Mouse (Mus musculus): ENCODE measurements around the gene Ccdc126. TPM values are rescaled to one million over a fixed set of nuclear protein-coding genes. Genes with fewer than 3 reads are reported as not detected.

Gene Ccdc126
- polyA plus RNA-seq, 1 experiment from 2014 or later = 6.1 TPM

- Histone ChIP-seq H3K9me3 (no peaks in the 10 kb centered on the region), H3K4me2 (replicated peaks) (no peak overlapping the region), H3K27ac (replicated peaks) (no peak overlapping the region), H3K27me3 (no peaks in the 10 kb centered on the region), H3K9ac (replicated peaks) (no peak overlapping the region), H3K4me1 (0 out of 2 replicates have a peak, but pooled peaks cover 5% of the 10 kb centered on the region), H3K36me3 (no peaks in the 10 kb centered on the region), H3K4me3 (no peak overlapping the region)
- no peak for ATAC-seq (ENCODE audit: low FRiP score, low read depth)
- WGBS = 86% methylated on average over 3 of the region's 3 CpGs
Measured at GRCm38 (mm10) chr6:49321341-49321740, 2.3 kb downstream of the Ccdc126 start.

- no peak overlapping the region for H3K27ac ChIP-seq (replicated peaks)
- 0 out of 2 replicates have a peak, but pooled peaks cover 5% of the 10 kb centered on the region for H3K4me1 ChIP-seq
- H3K9ac ChIP-seq (replicated peaks) = no peak overlapping the region
- no peak overlapping the region for H3K4me2 ChIP-seq (replicated peaks)
- no peak overlapping the region for H3K4me3 ChIP-seq
- H3K27me3 ChIP-seq = no peaks in the 10 kb centered on the region
- H3K9me3 ChIP-seq = no peaks in the 10 kb centered on the region
- ATAC-seq (ENCODE audit: low FRiP score, low read depth) = no peak
- H3K36me3 ChIP-seq = no peaks in the 10 kb centered on the region
Measured at GRCm38 (mm10) chr6:49322056-49322455, 3.0 kb downstream of the Ccdc126 start.

GRCm38 (mm10) chr6:49322986-49323385 lies 3.9 kb downstream of the Ccdc126 start:
- H3K4me3 ChIP-seq = no peak overlapping the region
- no peak for ATAC-seq (ENCODE audit: low FRiP score, low read depth)
- 73% methylated on average over 2 of the region's 2 CpGs for WGBS
- no peaks in the 10 kb centered on the region for H3K27me3 ChIP-seq
- 0 out of 2 replicates have a peak, but pooled peaks cover 5% of the 10 kb centered on the region for H3K4me1 ChIP-seq
- H3K9ac ChIP-seq (replicated peaks) = no peak overlapping the region
- H3K9me3 ChIP-seq = no peaks in the 10 kb centered on the region
- H3K27ac ChIP-seq (replicated peaks) = no peak overlapping the region
- H3K36me3 ChIP-seq = no peaks in the 10 kb centered on the region
- no peak overlapping the region for H3K4me2 ChIP-seq (replicated peaks)

- H3K9ac ChIP-seq (replicated peaks) = no peak overlapping the region
- H3K27ac ChIP-seq (replicated peaks) = no peak overlapping the region
- 0 out of 2 replicates have a peak, but pooled peaks cover 5% of the 10 kb centered on the region for H3K4me1 ChIP-seq
- H3K27me3 ChIP-seq = no peaks in the 10 kb centered on the region
- no peak overlapping the region for H3K4me3 ChIP-seq
- H3K4me2 ChIP-seq (replicated peaks) = no peak overlapping the region
- no peaks in the 10 kb centered on the region for H3K36me3 ChIP-seq
- ATAC-seq (ENCODE audit: low FRiP score, low read depth) = peak; percentile 74; the same call in 1 of the 2 replicates
- no peaks in the 10 kb centered on the region for H3K9me3 ChIP-seq
- 44% methylated on average over 2 of the region's 2 CpGs for WGBS
Measured at GRCm38 (mm10) chr6:49324528-49324927, 5.5 kb downstream of the Ccdc126 start.

- Histone ChIP-seq H3K36me3 (no peaks in the 10 kb centered on the region), H3K4me1 (no peaks in the 10 kb centered on the region), H3K4me2 (replicated peaks) (no peak overlapping the region), H3K9ac (replicated peaks) (no peak overlapping the region), H3K9me3 (no peaks in the 10 kb centered on the region), H3K27me3 (no peaks in the 10 kb centered on the region), H3K4me3 (no peak overlapping the region), H3K27ac (replicated peaks) (no peak overlapping the region)
- no peak for ATAC-seq (ENCODE audit: low FRiP score, low read depth)
- WGBS = 100% methylated on average over 1 of the region's 1 CpGs
Measured at GRCm38 (mm10) chr6:49325294-49325693, 6.2 kb downstream of the Ccdc126 start.

GRCm38 (mm10) chr6:49326846-49327245 lies 7.8 kb downstream of the Ccdc126 start:
- Histone ChIP-seq H3K9me3 (no peaks in the 10 kb centered on the region), H3K27me3 (no peaks in the 10 kb centered on the region), H3K27ac (replicated peaks) (no peak overlapping the region), H3K4me2 (replicated peaks) (no peak overlapping the region), H3K36me3 (no peaks in the 10 kb centered on the region), H3K4me1 (no peaks in the 10 kb centered on the region), H3K9ac (replicated peaks) (no peak overlapping the region), H3K4me3 (no peak overlapping the region)
- WGBS = 94% methylated on average over 3 of the region's 3 CpGs
- no peak for ATAC-seq (ENCODE audit: low FRiP score, low read depth)

GRCm38 (mm10) chr6:49331369-49332059 lies 12.4 kb downstream of the Ccdc126 start:
- ATAC-seq (ENCODE audit: low FRiP score, low read depth) = no peak
- Histone ChIP-seq H3K36me3 (no peaks in the 10 kb centered on the region), H3K27ac (replicated peaks) (no peak overlapping the region), H3K9me3 (no peaks in the 10 kb centered on the region), H3K4me3 (no peak overlapping the region), H3K4me2 (replicated peaks) (no peak overlapping the region), H3K4me1 (peaks cover 3% of the 10 kb centered on the region; the same call in 1 of the 2 replicates), H3K9ac (replicated peaks) (no peak overlapping the region), H3K27me3 (no peaks in the 10 kb centered on the region)
- WGBS = 72% methylated on average over 5 of the region's 5 CpGs

GRCm38 (mm10) chr6:49332060-49332370 lies 12.9 kb downstream of the Ccdc126 start:
- Histone ChIP-seq H3K4me2 (replicated peaks) (no peak overlapping the region), H3K4me1 (peaks cover 3% of the 10 kb centered on the region; the same call in 1 of the 2 replicates), H3K27ac (replicated peaks) (no peak overlapping the region), H3K36me3 (no peaks in the 10 kb centered on the region), H3K9me3 (no peaks in the 10 kb centered on the region), H3K9ac (replicated peaks) (no peak overlapping the region), H3K4me3 (no peak overlapping the region), H3K27me3 (no peaks in the 10 kb centered on the region)
- ATAC-seq (ENCODE audit: low FRiP score, low read depth) = no peak
- 64% methylated on average over 13 of the region's 13 CpGs for WGBS

GRCm38 (mm10) chr6:49338566-49338965 lies 19.5 kb downstream of the Ccdc126 start:
- ATAC-seq (ENCODE audit: low FRiP score, low read depth) = no peak
- no peak overlapping the region for H3K4me3 ChIP-seq
- WGBS = 13% methylated on average over 9 of the region's 9 CpGs
- H3K27me3 ChIP-seq = no peaks in the 10 kb centered on the region
- no peaks in the 10 kb centered on the region for H3K4me1 ChIP-seq
- H3K9ac ChIP-seq (replicated peaks) = no peak overlapping the region
- no peaks in the 10 kb centered on the region for H3K36me3 ChIP-seq
- H3K4me2 ChIP-seq (replicated peaks) = no peak overlapping the region
- no peaks in the 10 kb centered on the region for H3K9me3 ChIP-seq
- no peak overlapping the region for H3K27ac ChIP-seq (replicated peaks)

- ATAC-seq (ENCODE audit: low FRiP score, low read depth) = no peak
- H3K4me2 ChIP-seq (replicated peaks) = no peak overlapping the region
- no peak overlapping the region for H3K9ac ChIP-seq (replicated peaks)
- WGBS = 34% methylated on average over 6 of the region's 6 CpGs
- H3K36me3 ChIP-seq = no peaks in the 10 kb centered on the region
- no peak overlapping the region for H3K27ac ChIP-seq (replicated peaks)
- no peak overlapping the region for H3K4me3 ChIP-seq
- H3K27me3 ChIP-seq = no peaks in the 10 kb centered on the region
- H3K9me3 ChIP-seq = no peaks in the 10 kb centered on the region
- no peaks in the 10 kb centered on the region for H3K4me1 ChIP-seq
Measured at GRCm38 (mm10) chr6:49339145-49339544, 20.1 kb downstream of the Ccdc126 start.

- H3K27ac ChIP-seq (replicated peaks) = no peak overlapping the region
- H3K27me3 ChIP-seq = no peaks in the 10 kb centered on the region
- no peak for ATAC-seq (ENCODE audit: low FRiP score, low read depth)
- no peak overlapping the region for H3K4me2 ChIP-seq (replicated peaks)
- H3K4me1 ChIP-seq = no peaks in the 10 kb centered on the region
- WGBS = 79% methylated on average over 14 of the region's 14 CpGs
- no peak overlapping the region for H3K9ac ChIP-seq (replicated peaks)
- no peaks in the 10 kb centered on the region for H3K9me3 ChIP-seq
- no peaks in the 10 kb centered on the region for H3K36me3 ChIP-seq
- H3K4me3 ChIP-seq = no peak overlapping the region
Measured at GRCm38 (mm10) chr6:49343737-49344469, 24.8 kb downstream of the Ccdc126 start.

GRCm38 (mm10) chr6:49349826-49350225 lies 30.8 kb downstream of the Ccdc126 start:
- no peak overlapping the region for H3K9ac ChIP-seq (replicated peaks)
- 89% methylated on average over 7 of the region's 7 CpGs for WGBS
- no peak for ATAC-seq (ENCODE audit: low FRiP score, low read depth)

More at GRCm38 (mm10) chr6:49349826-49350225, 30.8 kb downstream of the Ccdc126 start:
- no peaks in the 10 kb centered on the region for H3K36me3 ChIP-seq
- H3K27me3 ChIP-seq = no peaks in the 10 kb centered on the region
- H3K4me1 ChIP-seq = no peaks in the 10 kb centered on the region
- no peak overlapping the region for H3K4me3 ChIP-seq
- no peak overlapping the region for H3K27ac ChIP-seq (replicated peaks)
- H3K4me2 ChIP-seq (replicated peaks) = no peak overlapping the region
- no peaks in the 10 kb centered on the region for H3K9me3 ChIP-seq
